Mouse (Mus musculus): ENCODE data around the gene Olfr325.
"Not testable (repeated sequence)": the region's sequence is repeated elsewhere in the genome, so short reads cannot be mapped to it uniquely, and the experiment has no call there.

The Olfr325 gene

GRCm38 (mm10) chr11:58577430-58577829 is at the start of gene Olfr325:
TSS of gene Olfr325 (plus strand) at chr11:58577730.
- no peak for DNase-seq

DNA sequence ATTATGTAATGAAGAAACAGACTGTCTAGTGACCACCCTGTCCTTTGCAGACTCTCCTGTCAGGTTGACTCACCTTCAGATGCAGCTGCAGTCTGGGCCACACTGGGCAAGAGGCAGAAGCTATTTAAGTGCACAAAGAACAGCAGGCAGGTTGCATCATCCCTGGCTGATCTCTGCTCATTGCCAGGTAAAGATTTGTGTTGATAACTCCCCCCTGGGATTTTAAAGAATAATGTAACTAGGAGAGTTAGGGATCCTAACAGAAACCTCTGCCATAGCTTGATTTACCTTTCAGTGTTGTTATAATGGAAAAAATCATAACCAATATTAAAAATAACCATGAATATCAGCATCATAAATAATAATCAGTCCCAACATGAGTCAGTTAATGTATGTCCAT is 42.8 kb upstream of the Olfr325 start, which contains the start of gene Olfr330:
Gene Olfr330 (minus strand): TSS at position 101 of the 400 bp plus-strand sequence.
- DNase-seq, result not testable (repeated sequence)

GRCm38 (mm10) chr11:58546322-58546721 is 31.2 kb upstream of the Olfr325 start, which contains the start of gene Olfr329-ps:
TSS of gene Olfr329-ps (minus strand) at chr11:58546422.
- DNase-seq, result no peak

- DNase-seq, result no peak
These were observed 22.0 kb upstream of the Olfr325 start, which contains the start of gene Olfr328 for GRCm38 (mm10) chr11:58555536-58555935. TSS of gene Olfr328 (minus strand) at chr11:58555636.

DNA sequence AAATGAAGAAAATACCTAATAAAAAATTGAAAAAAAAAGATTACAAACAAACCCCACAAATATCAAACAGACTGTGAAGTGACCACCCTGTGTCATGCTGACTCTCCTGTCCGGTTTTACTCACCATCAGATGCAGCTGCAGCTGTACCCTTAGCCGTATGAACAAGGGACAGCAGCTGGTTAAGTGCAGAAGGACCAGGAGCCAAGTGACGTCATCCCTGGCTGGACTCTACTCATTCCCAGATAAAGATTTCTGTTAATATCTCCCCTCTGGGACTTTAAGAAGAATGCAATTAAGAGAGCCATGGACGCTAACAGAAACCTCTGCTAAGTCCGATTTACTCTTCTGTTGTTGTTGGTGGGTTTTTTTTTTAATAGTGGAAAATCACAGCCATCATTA is 7.1 kb upstream of the Olfr325 start, which contains the start of gene Olfr224:
Gene Olfr224 (minus strand): TSS at position 149 of the 400 bp plus-strand sequence.
- no peak for DNase-seq

GRCm38 (mm10) chr11:58578636-58579035 is 1.1 kb downstream of the Olfr325 start:
- no peak for DNase-seq

GRCm38 (mm10) chr11:58587898-58588348 is 10.4 kb downstream of the Olfr325 start:
- peak in 1 of 2 experiments; percentile 3 for DNase-seq

- DNase-seq, result no peak
These were observed 11.2 kb downstream of the Olfr325 start for GRCm38 (mm10) chr11:58588620-58589250.

GRCm38 (mm10) chr11:58594814-58595213 is 17.3 kb downstream of the Olfr325 start, which contains the start of gene Olfr324:
TSS of gene Olfr324 (plus strand) at chr11:58595114.
- DNase-seq, result no peak

DNA sequence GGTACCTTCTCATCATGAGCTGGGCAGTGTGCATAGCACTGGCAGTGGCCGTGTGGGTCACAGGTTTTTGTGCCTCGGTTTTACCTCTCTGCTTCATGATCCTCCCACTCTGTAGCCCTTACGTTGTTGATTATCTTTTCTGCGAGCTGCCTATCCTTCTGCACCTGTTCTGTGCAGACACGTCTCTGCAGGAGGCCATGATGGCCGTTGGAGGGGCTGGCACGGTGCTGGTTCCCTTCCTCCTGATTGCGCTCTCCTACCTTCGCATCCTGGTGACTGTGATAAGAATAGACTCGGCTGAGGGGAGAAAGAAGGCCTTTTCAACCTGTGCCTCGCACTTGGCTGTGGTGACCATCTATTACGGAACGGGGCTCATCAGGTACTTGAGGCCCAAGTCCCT is 20.3 kb downstream of the Olfr325 start:
- no peak for DNase-seq

GRCm38 (mm10) chr11:58602062-58602461 is 24.5 kb downstream of the Olfr325 start:
- DNase-seq, result no peak

- DNase-seq, result no peak
These were observed 25.4 kb downstream of the Olfr325 start for GRCm38 (mm10) chr11:58602800-58603560.

DNA sequence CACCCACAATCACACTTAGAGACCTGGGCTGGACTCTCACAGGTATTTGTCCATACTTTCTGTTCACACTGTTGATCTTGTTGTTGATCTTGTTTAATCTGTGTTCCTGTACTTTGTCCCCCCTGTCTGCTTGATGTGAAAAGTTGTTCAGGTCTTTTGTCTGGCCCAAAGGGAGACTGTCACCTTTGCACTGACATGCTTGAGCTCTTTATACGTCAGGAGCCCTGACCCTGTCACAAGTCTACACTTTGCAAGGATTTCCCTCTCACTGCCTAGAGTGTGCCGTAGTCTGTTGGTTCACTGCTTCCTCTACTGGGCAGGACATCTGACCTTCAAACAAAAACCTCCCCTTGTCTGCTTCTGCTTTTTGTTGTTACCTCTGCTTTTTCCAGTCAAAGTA is 27.2 kb downstream of the Olfr325 start:
- DNase-seq, result no peak

DNA sequence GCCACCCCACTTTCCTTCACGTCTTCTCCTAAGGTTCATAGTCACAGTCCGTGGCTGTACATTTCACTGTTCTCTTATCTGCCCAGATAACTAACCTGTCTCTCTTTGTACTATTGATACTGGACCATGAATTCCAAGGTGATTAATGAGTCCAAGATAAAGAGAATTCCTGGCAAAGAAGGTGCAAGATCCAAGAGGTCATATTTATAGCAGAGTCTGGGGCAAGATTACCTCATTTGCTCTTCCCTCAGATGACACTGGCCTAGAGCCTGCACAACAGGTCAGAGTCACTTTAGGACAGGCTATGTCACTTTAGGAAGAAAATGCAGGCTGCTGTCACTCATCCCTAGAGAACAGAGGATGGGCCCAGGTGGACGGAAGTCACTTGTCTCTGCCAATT is 27.7 kb downstream of the Olfr325 start:
- no peak for DNase-seq

GRCm38 (mm10) chr11:58606177-58606919 is 28.8 kb downstream of the Olfr325 start:
- no peak for DNase-seq

GRCm38 (mm10) chr11:58607030-58607429 is 29.5 kb downstream of the Olfr325 start:
- DNase-seq, result no peak

DNA sequence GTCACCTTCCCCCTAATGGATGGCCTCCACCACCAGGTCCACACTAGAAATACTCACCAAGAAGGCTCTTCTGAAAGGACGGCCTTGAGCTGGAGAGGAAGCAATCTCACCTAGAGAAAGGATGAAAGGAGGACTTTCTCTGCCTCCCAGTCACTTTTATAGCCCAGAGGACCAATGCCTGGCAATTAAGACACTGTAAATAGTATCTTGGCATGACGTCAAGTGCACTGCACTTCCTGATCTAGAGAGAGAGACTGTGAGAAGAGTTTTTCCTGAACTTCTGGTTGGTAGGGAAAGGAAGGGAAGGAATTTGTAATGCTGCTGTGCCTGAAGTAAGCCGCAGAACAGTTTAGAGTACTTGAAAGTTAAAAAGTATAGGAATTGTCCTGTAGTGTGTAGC is 35.8 kb downstream of the Olfr325 start:
- DNase-seq, result no peak

DNA sequence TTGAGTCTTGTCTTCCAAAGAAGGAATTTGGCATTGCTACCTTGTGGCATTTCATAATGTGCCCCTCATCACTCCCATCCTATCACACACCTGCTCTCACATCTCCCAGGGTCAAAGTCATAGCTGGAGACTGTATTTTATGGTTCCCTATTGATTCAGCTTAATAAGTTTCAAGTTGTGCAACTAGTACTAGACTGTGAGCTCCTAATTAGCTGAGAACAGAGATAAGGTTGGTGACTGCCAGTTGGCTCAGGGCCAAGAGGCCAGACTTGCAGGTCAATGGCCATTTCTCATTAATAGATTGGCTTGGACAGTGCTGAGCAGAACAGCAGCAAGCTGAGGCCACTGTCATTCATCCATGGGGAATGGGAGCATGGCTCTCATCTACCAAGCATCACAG is 37.0 kb downstream of the Olfr325 start:
- no peak for DNase-seq

- no peak for DNase-seq
These were observed 38.4 kb downstream of the Olfr325 start, which contains the start of gene 2210407C18Rik for GRCm38 (mm10) chr11:58615975-58616374. TSS of gene 2210407C18Rik (minus strand) at chr11:58616075.

DNA sequence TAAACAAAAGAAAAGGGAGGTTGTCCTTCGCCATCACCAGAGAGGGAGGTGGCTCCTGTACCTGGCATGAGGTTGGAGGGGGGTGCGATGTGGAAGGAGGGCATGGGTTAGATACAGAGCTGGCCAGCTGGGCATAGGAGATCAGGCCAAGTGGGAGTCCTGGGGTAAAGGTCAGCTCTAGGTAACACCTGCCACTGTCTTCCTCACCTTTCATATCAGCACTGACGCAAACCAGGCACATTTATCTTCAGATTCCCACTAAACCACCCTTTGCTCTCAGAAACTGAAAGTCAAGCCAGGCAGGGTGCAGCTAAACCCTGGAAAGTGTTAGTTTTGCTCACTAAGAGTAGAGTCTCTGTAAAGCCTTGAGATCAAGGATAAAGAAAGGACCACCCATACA is 40.8 kb downstream of the Olfr325 start:
- no peak for DNase-seq

DNA sequence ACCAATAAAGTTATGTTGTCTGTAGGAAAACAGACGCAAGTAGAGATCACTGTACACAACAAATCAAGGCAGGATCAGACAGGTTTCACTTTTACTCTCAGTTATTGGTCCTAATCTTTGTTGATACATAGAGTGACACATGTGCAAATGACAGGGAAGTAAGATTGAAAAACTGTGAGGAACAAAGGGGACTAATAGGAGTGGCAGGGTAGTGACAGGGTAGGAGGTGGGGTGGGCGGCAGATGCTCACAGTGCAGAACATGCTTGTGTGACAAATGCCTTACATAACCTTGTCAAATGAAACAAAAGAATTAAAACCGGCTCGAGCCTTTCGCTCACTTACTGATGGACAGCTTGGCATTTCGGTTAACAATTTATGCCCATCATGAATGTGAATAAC is 41.3 kb downstream of the Olfr325 start:
- no peak for DNase-seq

DNA sequence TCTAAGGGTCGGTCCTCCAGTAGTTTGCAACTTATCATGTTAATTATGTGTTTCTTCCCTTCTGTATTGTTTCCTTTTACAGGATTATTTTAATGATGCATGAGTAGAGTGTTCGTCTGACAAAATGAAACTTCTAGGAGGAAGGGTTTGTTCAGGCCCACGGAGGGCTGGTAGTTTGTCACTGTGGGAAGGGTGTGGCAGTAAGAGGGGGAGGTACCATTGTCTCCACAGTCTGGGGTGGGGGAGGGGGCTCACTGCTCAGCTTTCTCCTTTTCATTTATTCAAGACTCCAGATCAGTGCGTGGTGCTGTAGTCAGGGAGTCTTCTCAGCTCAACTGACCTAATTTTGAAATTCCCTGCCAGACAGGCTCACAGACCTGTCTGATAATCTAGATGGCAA is 48.6 kb downstream of the Olfr325 start:
- DNase-seq, result no peak

GRCm38 (mm10) chr11:58630401-58630800 is 52.9 kb downstream of the Olfr325 start, which contains the start of gene Olfr323:
TSS of gene Olfr323 (minus strand) at chr11:58630501.
- no peak for DNase-seq
